Mouse (Mus musculus) cerebellum, postnatal 10 days (tissue): ENCODE data around the gene Ifit2.
"Not testable (repeated sequence)": the region's sequence is repeated elsewhere in the genome, so short reads cannot be mapped to it uniquely, and the experiment has no call there.

Source experiments
- DNase-seq, 2 experiments: peaks; one replicate each; pipeline ENCODE4 v3.0.0; 2021; ENCODE audit warnings: mixed read lengths in 2 of 2

Ifit2 gene

GRCm38 (mm10) chr19:34550205-34550533, 325 bp upstream of the Ifit2 start:
- DNase-seq: no peak

- no peak for DNase-seq
These were observed 1.5 kb downstream of the Ifit2 start for GRCm38 (mm10) chr19:34551981-34552380.

DNA sequence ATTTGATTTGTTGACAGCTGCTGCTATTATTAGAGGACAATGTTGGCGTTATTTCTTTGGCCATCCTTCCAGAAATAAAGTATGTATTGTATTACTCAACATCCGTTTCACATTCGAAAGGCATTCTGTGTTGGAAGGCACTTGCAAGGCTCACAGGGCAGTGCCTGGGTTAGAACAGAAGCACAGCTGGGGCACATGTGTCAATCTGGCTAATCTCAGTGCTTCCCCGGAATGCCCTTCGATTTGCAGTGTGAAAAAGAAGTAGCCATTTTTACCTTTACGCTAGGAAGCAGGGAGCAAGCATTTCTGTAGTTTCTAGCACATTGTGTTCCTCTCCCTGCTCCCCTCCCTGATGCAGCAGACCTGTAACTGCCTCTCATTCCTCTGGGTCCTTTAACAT, 2.5 kb downstream of the Ifit2 start:
- DNase-seq: no peak

- DNase-seq: no peak
These were observed 3.0 kb downstream of the Ifit2 start for GRCm38 (mm10) chr19:34553522-34553921.

DNA sequence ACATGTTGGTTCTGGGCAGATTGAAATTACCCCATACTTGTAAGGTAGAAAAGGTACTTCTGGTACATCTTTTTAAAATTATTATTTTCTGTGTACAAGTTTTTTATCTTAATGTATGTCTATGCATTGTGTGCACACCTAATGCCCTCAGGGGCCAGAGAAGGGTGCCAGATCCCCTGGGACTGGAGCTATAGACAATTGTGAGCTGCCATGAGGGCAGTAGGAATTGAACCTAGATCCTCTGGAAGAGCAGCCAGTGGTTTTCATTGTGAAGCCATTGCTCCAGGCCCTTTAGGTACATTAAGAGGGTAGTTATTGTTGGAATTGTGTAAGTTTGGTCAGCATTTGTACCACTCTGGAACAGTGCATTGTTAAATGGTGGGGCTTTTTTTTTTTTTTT, 3.6 kb downstream of the Ifit2 start:
- no peak for DNase-seq

DNA sequence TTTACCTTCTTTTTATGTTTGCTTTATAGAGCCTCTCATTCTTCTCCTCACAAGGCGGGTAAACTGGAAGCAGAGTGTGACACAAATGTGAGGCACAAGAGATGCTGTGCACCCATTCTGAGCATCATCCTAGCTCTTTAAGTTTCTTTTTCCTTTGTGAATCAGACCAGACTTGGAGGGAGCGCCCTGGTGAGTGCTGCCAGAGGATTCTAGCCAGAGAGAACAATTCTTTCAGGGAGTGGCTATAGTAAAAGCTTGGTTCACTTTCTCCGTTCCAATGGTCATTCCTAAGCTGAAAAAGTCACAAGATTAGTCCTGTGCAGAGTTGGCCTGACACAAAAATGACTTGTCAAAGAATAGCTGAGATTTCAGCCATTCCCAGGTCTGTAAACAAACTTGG, 6.1 kb downstream of the Ifit2 start:
- DNase-seq: no peak

DNA sequence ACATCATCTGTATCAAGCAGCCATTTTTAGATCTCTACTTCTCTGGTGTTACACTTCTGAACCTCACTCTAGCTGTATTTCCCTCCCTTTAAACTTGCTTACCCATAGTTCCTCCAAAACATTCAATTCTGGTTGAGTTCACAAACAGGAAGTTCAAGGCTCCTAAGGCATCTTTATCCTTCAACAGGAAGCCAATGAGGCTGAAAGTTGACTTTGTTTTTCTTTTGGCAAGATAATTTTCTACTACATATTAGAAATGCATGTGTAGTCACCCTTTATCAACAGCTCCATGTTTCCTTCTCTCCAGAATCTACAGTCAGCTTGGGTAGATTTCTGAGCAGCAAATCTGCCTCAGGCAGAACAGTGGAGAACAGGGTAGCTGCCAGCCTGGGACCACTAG, 12.1 kb downstream of the Ifit2 start:
- DNase-seq: no peak

GRCm38 (mm10) chr19:34566178-34566784, 15.8 kb downstream of the Ifit2 start:
- no peak for DNase-seq

GRCm38 (mm10) chr19:34568988-34569895, 18.7 kb downstream of the Ifit2 start:
- no peak for DNase-seq

GRCm38 (mm10) chr19:34569896-34570476, 19.5 kb downstream of the Ifit2 start:
- DNase-seq: no peak

DNA sequence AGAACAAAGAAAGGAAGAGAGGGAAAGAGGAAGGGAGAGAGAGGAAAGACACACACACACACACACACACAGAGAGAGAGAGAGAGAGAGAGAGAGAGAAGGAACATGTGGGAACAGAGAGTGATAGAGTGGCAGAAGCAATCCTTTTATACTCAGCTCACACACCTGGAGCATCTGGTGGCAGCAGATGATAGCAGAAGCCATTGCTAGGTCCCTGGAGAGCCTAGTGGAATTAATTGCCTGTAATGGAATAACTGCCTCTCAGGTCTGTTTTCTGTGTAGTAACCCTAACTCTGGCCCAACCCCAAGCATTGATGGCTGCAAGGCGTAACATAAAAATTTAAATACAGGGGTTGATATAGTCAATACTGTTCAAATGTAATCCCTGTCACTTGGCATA, 20.6 kb downstream of the Ifit2 start:
- DNase-seq: no peak

DNA sequence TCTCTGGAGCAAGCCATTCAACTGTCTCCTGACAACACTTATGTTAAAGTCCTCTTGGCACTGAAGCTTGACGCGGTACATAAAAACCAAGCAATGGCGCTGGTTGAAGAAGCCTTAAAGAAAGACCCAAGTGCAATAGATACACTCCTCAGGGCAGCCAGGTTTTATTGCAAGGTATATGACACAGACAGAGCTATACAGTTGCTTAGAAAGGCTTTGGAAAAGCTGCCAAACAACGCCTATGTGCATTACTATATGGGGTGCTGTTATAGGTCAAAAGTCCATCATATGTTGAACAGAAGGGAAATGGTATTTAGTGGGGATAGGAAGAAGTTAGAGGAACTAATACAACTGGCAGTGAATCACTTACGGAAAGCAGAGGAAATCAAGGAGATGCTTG, 23.2 kb downstream of the Ifit2 start:
- no peak for DNase-seq

DNA sequence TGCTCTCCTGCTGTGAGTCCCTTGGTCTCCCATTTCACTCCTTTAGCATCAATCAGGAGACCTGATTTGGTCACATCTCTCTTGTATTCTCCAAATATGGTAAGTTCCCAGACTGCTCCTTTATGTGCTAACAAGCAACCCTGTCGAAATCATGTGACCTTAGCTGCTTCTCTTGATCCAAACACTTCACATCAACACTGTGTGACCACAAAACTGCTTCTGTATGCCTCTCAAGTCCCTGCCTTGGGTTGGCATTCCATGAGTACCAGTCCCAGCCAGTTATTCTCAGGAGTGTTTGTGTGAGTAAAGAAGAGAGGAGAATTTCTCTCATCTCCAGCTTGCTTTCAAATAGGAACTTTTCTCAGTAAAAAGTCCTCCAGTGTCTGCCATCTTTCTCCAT, 26.6 kb downstream of the Ifit2 start:
- no peak for DNase-seq

GRCm38 (mm10) chr19:34582696-34583095, 32.2 kb downstream of the Ifit2 start:
- not testable (repeated sequence) for DNase-seq

DNA sequence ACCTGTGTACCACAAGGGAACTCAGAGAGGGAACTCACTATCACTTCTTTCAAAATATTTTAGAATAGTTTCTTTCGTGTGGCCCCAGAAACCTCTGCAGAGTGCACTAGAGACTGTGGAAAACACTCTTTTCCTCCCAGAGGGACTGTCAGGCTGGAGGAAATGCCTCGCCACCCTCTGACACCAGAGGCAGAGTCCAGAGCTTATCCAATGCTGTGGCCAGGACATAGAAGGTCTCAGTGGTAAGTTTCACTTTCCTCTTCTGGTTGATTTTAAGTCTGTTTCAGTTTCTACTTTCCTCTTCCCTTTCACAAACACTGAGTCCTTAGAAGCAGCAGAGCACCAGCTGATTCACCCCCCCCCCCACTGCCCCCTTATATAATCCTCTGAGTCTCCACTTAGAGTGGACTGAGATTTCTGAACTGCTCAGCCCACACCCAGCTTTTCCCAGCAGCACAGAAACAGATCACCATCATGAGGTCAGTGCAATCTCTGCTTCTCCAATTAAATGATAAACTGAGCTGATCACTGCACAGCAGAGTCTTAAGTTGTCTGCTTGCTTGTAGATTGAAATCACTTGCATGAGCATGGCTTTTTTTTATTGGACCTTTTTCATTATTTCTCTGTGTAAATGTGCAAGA, 32.8 kb downstream of the Ifit2 start, which contains the start of gene Ifit3:
TSS of gene Ifit3 (plus strand) at position 406 of the 641 bp plus-strand sequence.
- DNase-seq: not testable (repeated sequence)

- not testable (repeated sequence) for DNase-seq
These were observed 35.4 kb downstream of the Ifit2 start for GRCm38 (mm10) chr19:34585740-34586458.

DNA sequence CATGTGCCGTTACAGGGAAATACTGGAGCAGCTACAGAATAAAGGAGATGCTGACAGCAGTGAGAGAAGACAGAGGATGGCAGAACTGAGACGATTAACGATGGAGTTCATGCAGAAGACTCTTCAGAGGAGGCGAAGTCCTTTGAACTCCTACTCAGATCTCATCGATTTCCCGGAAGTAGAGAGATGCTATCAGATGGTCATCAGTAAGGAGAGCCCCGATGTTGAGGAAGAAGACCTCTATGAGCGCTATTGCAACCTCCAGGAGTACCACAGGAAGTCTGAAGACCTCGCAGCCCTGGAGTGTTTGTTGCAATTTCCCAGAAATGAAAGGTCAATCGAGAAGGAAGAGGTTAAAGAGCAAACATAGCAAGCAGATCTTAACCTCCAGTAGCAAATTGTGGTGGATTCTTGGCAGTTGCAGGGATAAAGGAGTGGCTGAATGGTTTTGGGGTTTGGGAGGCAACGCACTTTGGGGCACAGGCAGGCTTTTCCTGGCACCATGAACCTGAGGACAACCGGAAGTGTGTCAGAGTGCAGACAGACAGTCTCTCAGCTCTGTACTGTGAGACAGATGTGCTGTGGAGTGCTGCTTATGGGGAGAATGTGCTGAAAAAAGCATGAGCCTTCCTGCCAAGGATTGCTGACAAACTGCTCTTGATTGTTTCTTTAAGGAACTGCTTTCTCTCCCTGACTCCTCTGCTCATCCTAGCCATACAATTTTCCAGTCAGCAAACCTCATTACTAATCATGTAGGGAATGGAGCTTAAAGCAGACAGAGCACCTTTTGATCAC, 37.6 kb downstream of the Ifit2 start:
- DNase-seq: not testable (repeated sequence)

- DNase-seq: no peak
These were observed 38.5 kb downstream of the Ifit2 start for GRCm38 (mm10) chr19:34588959-34589358.

GRCm38 (mm10) chr19:34593456-34593855, 43.0 kb downstream of the Ifit2 start:
- DNase-seq: no peak

- not testable (repeated sequence) for DNase-seq
These were observed 44.0 kb downstream of the Ifit2 start for GRCm38 (mm10) chr19:34594523-34594922.

GRCm38 (mm10) chr19:34596811-34597210, 46.3 kb downstream of the Ifit2 start:
- peak; percentile 9 to 21 for DNase-seq

- DNase-seq: peak; percentile 83 to 85
These were observed 47.8 kb downstream of the Ifit2 start for GRCm38 (mm10) chr19:34598341-34598740.
